Mouse (Mus musculus): ENCODE results near the gene H13. TPM values are rescaled to one million over a fixed set of nuclear protein-coding genes. Genes with fewer than 3 reads are reported as not detected.

Gene H13
- total and polyA plus RNA-seq, 3 experiments = 116 to 175 (median 137) TPM

GRCm38 (mm10) chr2:152726213-152726612 lies 57.0 kb downstream of the H13 start:
- H3K9ac ChIP-seq (ENCODE audit: insufficient read depth, low read depth) = no peak overlapping the region
- H3K36me3 ChIP-seq (replicated peaks in 1 of 2; ENCODE audit: control insufficient read depth in 1 of 2, insufficient read depth in 1 of 2, low read length in 1 of 2) = no peaks in the 10 kb centered on the region
- TF ChIP-seq POLR2A (IDR thresholded peaks at IDR 0.05; ENCODE audit: low read depth, low read length) = no peak
- TF ChIP-seq ETS1 (conservative IDR thresholded peaks at IDR 0.05; ENCODE audit: low read depth, low read length) = no peak
- no peak for TF ChIP-seq USF1 (IDR thresholded peaks at IDR 0.05; ENCODE audit: low read depth, low read length)
- TF ChIP-seq HCFC1 (IDR thresholded peaks at IDR 0.05; ENCODE audit: low read depth, low read length) = no peak
- no peak for TF ChIP-seq ZC3H11A (IDR thresholded peaks at IDR 0.05; ENCODE audit: low read depth, low read length)
- TF ChIP-seq ELF1 (IDR thresholded peaks at IDR 0.05; ENCODE audit: low read depth, low read length) = no peak
- no peak for TF ChIP-seq NELFE (IDR thresholded peaks at IDR 0.05; ENCODE audit: low read depth, low read length)
- TF ChIP-seq RAD21 (IDR thresholded peaks at IDR 0.05; ENCODE audit: low read depth, low read length) = no peak
- no peak for TF ChIP-seq CHD2 (IDR thresholded peaks at IDR 0.05; ENCODE audit: low read length)
- no peak for TF ChIP-seq NRF1 (IDR thresholded peaks at IDR 0.05; ENCODE audit: low read depth, low read length)
- TF ChIP-seq SMC3 (IDR thresholded peaks at IDR 0.05; ENCODE audit: low read depth, low read length) = no peak
- no peak for TF ChIP-seq EP300 (IDR thresholded peaks at IDR 0.05; ENCODE audit: low read length)
- H3K9me3 ChIP-seq (replicated peaks; ENCODE audit: low read length) = no peaks in the 10 kb centered on the region
- no peaks in the 10 kb centered on the region for H3K79me2 ChIP-seq (replicated peaks; ENCODE audit: control insufficient read depth, extremely low read depth, insufficient read depth, poor library complexity, severe bottlenecking)
- no peak overlapping the region for H3K4me2 ChIP-seq (ENCODE audit: insufficient read depth, low read depth, poor library complexity, severe bottlenecking)
- H3K27ac ChIP-seq (ENCODE audit: insufficient read depth, low read depth) = no peak overlapping the region
- dilution Hi-C loops (cut with MboI; ENCODE audit: extremely low pct_ligation_motif_present, extremely low pct_unique_long_range_greater_than_20kb, low sequenced_read_pairs) (no loop called here), in situ Hi-C loops (cut with MboI; ENCODE audit: low pct_ligation_motif_present, low pct_unique_long_range_greater_than_20kb, low sequenced_read_pairs) (no loop called here)
- no peak for DNase-seq (ENCODE audit: extremely low read depth)
- no peak overlapping the region for H3K4me3 ChIP-seq (replicated peaks in 1 of 3; ENCODE audit: low read depth in 2 of 3, low read length in 2 of 3, poor library complexity in 1 of 3)
- H3K27me3 ChIP-seq (replicated peaks) = peaks cover 9% of the 10 kb centered on the region
- peaks cover 4 to 19% of the 10 kb centered on the region in 2 experiments for H3K4me1 ChIP-seq (ENCODE audit: control insufficient read depth in 1 of 2, insufficient read depth in 2 of 2)

- peaks cover 11% of the 10 kb centered on the region for H3K27me3 ChIP-seq (replicated peaks)
- H3K36me3 ChIP-seq (replicated peaks in 1 of 2; ENCODE audit: control insufficient read depth in 1 of 2, insufficient read depth in 1 of 2, low read length in 1 of 2) = no peaks in the 10 kb centered on the region
- in situ Hi-C loops (cut with MboI; ENCODE audit: low pct_ligation_motif_present, low pct_unique_long_range_greater_than_20kb, low sequenced_read_pairs) (no loop called here), dilution Hi-C loops (cut with MboI; ENCODE audit: extremely low pct_ligation_motif_present, extremely low pct_unique_long_range_greater_than_20kb, low sequenced_read_pairs) (no loop called here)
- no peak for DNase-seq (ENCODE audit: extremely low read depth)
- no peak overlapping the region for H3K4me3 ChIP-seq (replicated peaks in 1 of 3; ENCODE audit: low read depth in 2 of 3, low read length in 2 of 3, poor library complexity in 1 of 3)
- no peak overlapping the region for H3K9ac ChIP-seq (ENCODE audit: insufficient read depth, low read depth)
- TF ChIP-seq JUN (IDR thresholded peaks at IDR 0.05; ENCODE audit: insufficient read depth, low read depth, low read length) (no peak), ZC3H11A (IDR thresholded peaks at IDR 0.05; ENCODE audit: low read depth, low read length) (no peak), MYC (IDR thresholded peaks at IDR 0.05; ENCODE audit: low read depth, low read length) (no peak), POLR2A (IDR thresholded peaks at IDR 0.05; ENCODE audit: low read depth, low read length) (no peak), BHLHE40 (IDR thresholded peaks at IDR 0.05; ENCODE audit: low read depth, low read length) (0 out of 2 replicates have a peak, but pooled peaks have one; percentile 28)
- H3K9me3 ChIP-seq (replicated peaks; ENCODE audit: low read length) = no peaks in the 10 kb centered on the region
- peaks cover 4 to 19% of the 10 kb centered on the region in 2 experiments for H3K4me1 ChIP-seq (ENCODE audit: control insufficient read depth in 1 of 2, insufficient read depth in 2 of 2)
- no peak overlapping the region for H3K4me2 ChIP-seq (ENCODE audit: insufficient read depth, low read depth, poor library complexity, severe bottlenecking)
- H3K27ac ChIP-seq (ENCODE audit: insufficient read depth, low read depth) = no peak overlapping the region
- H3K79me2 ChIP-seq (replicated peaks; ENCODE audit: control insufficient read depth, extremely low read depth, insufficient read depth, poor library complexity, severe bottlenecking) = no peaks in the 10 kb centered on the region
Measured at GRCm38 (mm10) chr2:152726751-152727335, 57.6 kb downstream of the H13 start.
